Mouse (Mus musculus): ENCODE measurements at regions not wholly inside any gene's neighbourhood (a gene's known extent, or its start where the extent isn't known, plus 50 kb on each side); places are given as distances from the start of the nearest gene placed in this dataset.

- DNase-seq: no peak
Measured at GRCm38 (mm10) chr7:68440661-68441150, 167.1 kb downstream of the Fam169b start.

- no peak for DNase-seq
Measured at GRCm38 (mm10) chr7:68428946-68429345, 155.3 kb downstream of the Fam169b start.

- DNase-seq: no peak
Measured at GRCm38 (mm10) chr7:68415890-68416289, 142.3 kb downstream of the Fam169b start.

GRCm38 (mm10) chr7:68412786-68413185, 139.1 kb downstream of the Fam169b start:
- no peak for DNase-seq
